Mouse (Mus musculus) limb, embryonic 15.5 days (tissue): ENCODE data around the gene Ckap5. TPM values are rescaled to one million over a fixed set of nuclear protein-coding genes. Genes with fewer than 3 reads are reported as not detected.
"Not testable (repeated sequence)": the region's sequence is repeated elsewhere in the genome, so short reads cannot be mapped to it uniquely, and the experiment has no call there.

ENCODE experiments used
- ATAC-seq: fragments of 200-750 bp; cut with Nextera tagmentation; 2 replicates; pipeline ENCODE4 v1.8.0; 2017; ENCODE audit warnings: low read depth, moderate TSS enrichment; ENCODE audit not compliant: insufficient number of reproducible peaks, low FRiP score, low TSS enrichment
- H3K27ac ChIP-seq: fragments of 300-500 bp; sonication (generic); 2 replicates; pipeline ENCODE4 v1.5.1; 2015; ENCODE audit warnings: moderate library complexity, mild to moderate bottlenecking, inconsistent platforms
- H3K27me3 ChIP-seq: fragments of 300-500 bp; sonication (generic); 2 replicates; pipeline ENCODE4 v1.6.1; 2015; ENCODE audit warnings: inconsistent platforms
- H3K36me3 ChIP-seq: fragments of 300-500 bp; sonication (generic); 2 replicates; pipeline ENCODE4 v1.6.1; 2015; ENCODE audit warnings: inconsistent platforms
- H3K4me1 ChIP-seq: fragments of 300-500 bp; sonication (generic); 2 replicates; pipeline ENCODE4 v1.6.1; 2015; ENCODE audit warnings: inconsistent platforms
- H3K4me2 ChIP-seq: fragments of 300-500 bp; sonication (generic); 2 replicates; pipeline ENCODE4 v1.6.1; 2015; ENCODE audit warnings: mild to moderate bottlenecking, inconsistent platforms
- H3K4me3 ChIP-seq: fragments of 300-500 bp; sonication (generic); 2 replicates; pipeline ENCODE4 v1.5.1; 2015; ENCODE audit warnings: mild to moderate bottlenecking, inconsistent platforms
- H3K9ac ChIP-seq: fragments of 300-500 bp; sonication (generic); 2 replicates; pipeline ENCODE4 v1.6.1; 2015; ENCODE audit warnings: inconsistent platforms
- H3K9me3 ChIP-seq: fragments of 300-500 bp; sonication (generic); 2 replicates; pipeline ENCODE4 v1.6.1; 2016; ENCODE audit warnings: inconsistent platforms
- WGBS: fragments of 180-500 bp; shearing (Covaris S2); methylation state at CpG from one replicate; pipeline ENCODE4 v1.1.7; 2015; 5-methylcytosine and 5-hydroxymethylcytosine counted together
- polyA plus RNA-seq: library from polyadenylated mRNA; unstranded; fragments of >200 nt; fragmentation: Nextera tagmentation; extraction: Ambion mirVana; gene quantifications from 2 replicates; pipeline ENCODE4 v1.2.1, GENCODE M21; 2015

The Ckap5 gene
- polyA plus RNA-seq, 1 experiment from 2014 or later, result 78.4 TPM

DNA sequence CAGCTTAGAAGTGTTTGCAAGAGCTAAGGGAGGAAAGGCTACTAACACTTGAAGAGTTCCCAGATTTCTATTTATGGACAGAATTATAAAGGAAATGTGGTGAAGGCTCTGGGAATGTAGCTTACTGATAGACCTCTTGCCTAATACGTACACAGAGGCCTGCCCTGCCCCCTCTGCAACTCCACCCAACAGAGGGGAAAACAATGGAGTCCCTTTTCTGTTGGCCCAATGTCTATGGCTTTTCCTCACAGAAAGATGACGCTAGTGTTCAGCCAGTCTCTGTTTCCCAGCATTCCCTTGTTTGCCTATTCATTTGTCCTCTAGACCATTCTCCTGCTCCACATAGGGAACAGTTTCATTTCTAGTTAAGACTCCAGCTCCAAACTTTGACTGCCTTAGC is 9.4 kb upstream of the Ckap5 start:
- Histone ChIP-seq H3K27me3 (no peaks in the 10 kb centered on the region), H3K9me3 (no peaks in the 10 kb centered on the region), H3K9ac (no peak overlapping the region), H3K27ac (no peak overlapping the region), H3K4me2 (no peak overlapping the region), H3K36me3 (peaks cover 18% of the 10 kb centered on the region), H3K4me3 (no peak overlapping the region), H3K4me1 (no peaks in the 10 kb centered on the region)
- 35% methylated on average over 2 of the region's 2 CpGs for WGBS
- no peak for ATAC-seq

- Histone ChIP-seq H3K4me3 (peak overlapping the region; percentile 95), H3K9ac (peak overlapping the region; percentile 96), H3K27me3 (no peaks in the 10 kb centered on the region), H3K4me1 (peaks cover 7% of the 10 kb centered on the region; the same call in 1 of the 2 replicates), H3K36me3 (peaks cover 4% of the 10 kb centered on the region; the same call in 1 of the 2 replicates), H3K9me3 (no peaks in the 10 kb centered on the region), H3K4me2 (peak overlapping the region; percentile 68), H3K27ac (peak overlapping the region; percentile 87)
- peak; percentile 21; the same call in 1 of the 2 replicates for ATAC-seq
- under 1% methylated on average over 15 of the region's 15 CpGs for WGBS
Measured at GRCm38 (mm10) chr2:91527147-91527486, 555 bp downstream of the Ckap5 start.

GRCm38 (mm10) chr2:91537588-91538205 is 11.1 kb downstream of the Ckap5 start:
- H3K9me3 ChIP-seq, result no peaks in the 10 kb centered on the region
- no peaks in the 10 kb centered on the region for H3K36me3 ChIP-seq
- H3K4me2 ChIP-seq, result peak overlapping the region; percentile 42
- H3K4me3 ChIP-seq, result peak overlapping the region; percentile 37
- no peaks in the 10 kb centered on the region for H3K27me3 ChIP-seq
- peak; percentile 88 for ATAC-seq
- H3K4me1 ChIP-seq, result peaks cover 6% of the 10 kb centered on the region; the same call in 1 of the 2 replicates
- H3K9ac ChIP-seq, result no peak overlapping the region
- WGBS, result 7% methylated on average over 17 of the region's 17 CpGs
- peak overlapping the region; percentile 47; the same call in 1 of the 2 replicates for H3K27ac ChIP-seq

- Histone ChIP-seq H3K4me3 (no peak overlapping the region), H3K9ac (no peak overlapping the region), H3K4me2 (no peak overlapping the region), H3K36me3 (peaks cover 75% of the 10 kb centered on the region), H3K9me3 (no peaks in the 10 kb centered on the region), H3K27ac (no peak overlapping the region), H3K27me3 (no peaks in the 10 kb centered on the region), H3K4me1 (no peaks in the 10 kb centered on the region)
- no peak for ATAC-seq
- WGBS, result 81% methylated on average over 2 of the region's 2 CpGs
Measured at GRCm38 (mm10) chr2:91568125-91568524, 41.6 kb downstream of the Ckap5 start.

DNA sequence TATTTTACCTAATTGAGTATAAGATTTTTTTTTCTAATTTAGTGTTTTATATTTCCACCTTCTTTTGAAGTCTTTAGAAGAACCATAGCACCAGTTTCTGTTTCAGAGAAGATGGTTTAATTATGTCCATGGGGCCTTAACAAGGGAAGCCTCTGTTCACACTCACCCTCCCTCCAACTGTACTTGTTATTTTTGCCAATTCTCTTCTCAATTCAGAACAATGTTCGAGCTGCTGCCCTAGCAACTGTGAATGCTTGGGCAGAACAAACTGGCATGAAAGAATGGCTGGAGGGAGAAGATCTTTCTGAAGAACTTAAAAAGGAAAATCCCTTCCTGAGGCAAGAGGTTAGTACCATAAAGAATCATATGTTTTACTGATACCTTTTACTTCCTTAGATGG is 54.3 kb downstream of the Ckap5 start:
- H3K4me2 ChIP-seq, result no peak overlapping the region
- H3K4me3 ChIP-seq, result no peak overlapping the region
- no peak overlapping the region for H3K27ac ChIP-seq
- H3K4me1 ChIP-seq, result no peaks in the 10 kb centered on the region
- no peaks in the 10 kb centered on the region for H3K27me3 ChIP-seq
- 91% methylated on average over 1 of the region's 1 CpGs for WGBS
- H3K9ac ChIP-seq, result no peak overlapping the region
- H3K36me3 ChIP-seq, result peaks cover 54% of the 10 kb centered on the region
- no peaks in the 10 kb centered on the region for H3K9me3 ChIP-seq
- ATAC-seq, result no peak

DNA sequence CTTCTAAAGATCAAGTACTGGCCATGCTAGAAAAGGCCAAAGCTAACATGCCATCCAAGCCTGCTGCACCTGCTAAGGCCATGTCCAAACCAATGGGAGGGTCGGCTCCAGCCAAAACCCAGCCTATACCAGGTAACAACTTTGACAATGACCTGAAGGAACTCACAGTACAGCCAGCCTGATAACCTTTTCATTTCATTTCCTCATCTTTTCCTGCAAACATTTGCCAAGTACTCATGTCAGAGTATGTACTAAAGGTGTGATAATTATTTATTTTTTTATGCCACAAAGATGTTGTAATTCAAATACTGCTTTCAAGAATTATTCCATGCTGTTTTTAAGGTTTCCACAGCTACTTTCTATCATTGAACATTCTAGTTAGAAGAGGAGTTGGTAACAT is 59.7 kb downstream of the Ckap5 start:
- H3K9me3 ChIP-seq, result no peaks in the 10 kb centered on the region
- no peak overlapping the region for H3K4me2 ChIP-seq
- H3K4me3 ChIP-seq, result no peak overlapping the region
- H3K9ac ChIP-seq, result no peak overlapping the region
- peaks cover 44% of the 10 kb centered on the region for H3K36me3 ChIP-seq
- ATAC-seq, result no peak
- no peak overlapping the region for H3K27ac ChIP-seq
- no peaks in the 10 kb centered on the region for H3K4me1 ChIP-seq
- no peaks in the 10 kb centered on the region for H3K27me3 ChIP-seq
- WGBS, result 85% methylated on average over 1 of the region's 1 CpGs

DNA sequence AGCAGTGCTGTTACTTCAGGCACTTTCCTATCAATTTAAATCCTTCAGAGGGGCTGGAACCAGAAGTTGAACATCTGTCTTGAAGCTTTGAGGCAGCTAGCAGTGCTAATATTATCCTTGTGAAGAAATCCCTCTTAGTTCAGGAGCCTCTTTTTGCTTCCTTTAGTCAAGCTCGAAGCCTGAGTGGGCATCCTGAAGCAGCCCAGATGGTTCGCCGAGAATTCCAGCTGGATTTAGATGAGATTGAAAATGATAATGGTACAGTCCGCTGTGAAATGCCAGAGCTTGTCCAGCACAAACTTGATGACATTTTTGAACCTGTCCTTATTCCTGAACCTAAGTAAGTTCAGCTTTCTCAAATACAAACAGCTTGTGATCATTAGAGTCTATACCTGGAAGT is 73.9 kb downstream of the Ckap5 start:
- no peaks in the 10 kb centered on the region for H3K9me3 ChIP-seq
- H3K4me2 ChIP-seq, result no peak overlapping the region
- H3K27me3 ChIP-seq, result no peaks in the 10 kb centered on the region
- H3K4me3 ChIP-seq, result no peak overlapping the region
- no peaks in the 10 kb centered on the region for H3K4me1 ChIP-seq
- H3K9ac ChIP-seq, result no peak overlapping the region
- 97% methylated on average over 4 of the region's 4 CpGs for WGBS
- peaks cover 77% of the 10 kb centered on the region for H3K36me3 ChIP-seq
- ATAC-seq, result no peak
- H3K27ac ChIP-seq, result no peak overlapping the region

- 87% methylated on average over 4 of the region's 4 CpGs for WGBS
- Histone ChIP-seq H3K27me3 (no peaks in the 10 kb centered on the region), H3K4me2 (no peak overlapping the region), H3K9me3 (no peaks in the 10 kb centered on the region), H3K36me3 (peaks cover 75% of the 10 kb centered on the region), H3K9ac (no peak overlapping the region), H3K4me1 (no peaks in the 10 kb centered on the region), H3K4me3 (no peak overlapping the region), H3K27ac (no peak overlapping the region)
- no peak for ATAC-seq
Measured at GRCm38 (mm10) chr2:91602389-91602788, 75.8 kb downstream of the Ckap5 start.

DNA sequence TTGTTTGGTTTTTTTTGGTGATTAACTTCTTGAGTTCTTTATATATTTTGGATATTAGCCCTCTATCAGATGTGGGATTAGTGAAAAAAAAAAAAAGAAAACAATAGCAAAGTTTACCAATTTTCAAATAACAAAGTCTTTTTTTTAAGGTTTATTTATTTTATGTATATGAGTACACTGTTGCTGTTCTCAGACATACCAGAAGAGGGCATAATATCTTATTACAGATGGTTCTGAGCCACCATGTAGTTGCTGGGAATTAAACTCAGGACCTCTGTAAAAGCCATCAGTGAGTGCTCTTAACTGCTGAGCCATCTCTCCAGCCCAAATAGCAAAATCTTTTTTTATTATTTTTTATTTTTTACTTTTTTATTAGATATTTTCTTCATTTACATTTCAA is 82.8 kb downstream of the Ckap5 start:
- H3K4me2 ChIP-seq, ATAC-seq, H3K4me3 ChIP-seq, H3K9ac ChIP-seq, H3K27me3 ChIP-seq, H3K9me3 ChIP-seq, H3K27ac ChIP-seq, H3K4me1 ChIP-seq: not testable (repeated sequence)
- peaks cover 64% of the 10 kb centered on the region for H3K36me3 ChIP-seq

- H3K36me3 ChIP-seq, result peaks cover 55% of the 10 kb centered on the region
- H3K27ac ChIP-seq, result no peak overlapping the region
- WGBS, result 93% methylated on average over 5 of the region's 5 CpGs
- H3K9me3 ChIP-seq, result no peaks in the 10 kb centered on the region
- no peak overlapping the region for H3K4me3 ChIP-seq
- H3K4me2 ChIP-seq, result no peak overlapping the region
- H3K9ac ChIP-seq, result no peak overlapping the region
- no peak for ATAC-seq
- H3K27me3 ChIP-seq, result no peaks in the 10 kb centered on the region
- no peaks in the 10 kb centered on the region for H3K4me1 ChIP-seq
Measured at GRCm38 (mm10) chr2:91622356-91622755, 95.8 kb downstream of the Ckap5 start.

DNA sequence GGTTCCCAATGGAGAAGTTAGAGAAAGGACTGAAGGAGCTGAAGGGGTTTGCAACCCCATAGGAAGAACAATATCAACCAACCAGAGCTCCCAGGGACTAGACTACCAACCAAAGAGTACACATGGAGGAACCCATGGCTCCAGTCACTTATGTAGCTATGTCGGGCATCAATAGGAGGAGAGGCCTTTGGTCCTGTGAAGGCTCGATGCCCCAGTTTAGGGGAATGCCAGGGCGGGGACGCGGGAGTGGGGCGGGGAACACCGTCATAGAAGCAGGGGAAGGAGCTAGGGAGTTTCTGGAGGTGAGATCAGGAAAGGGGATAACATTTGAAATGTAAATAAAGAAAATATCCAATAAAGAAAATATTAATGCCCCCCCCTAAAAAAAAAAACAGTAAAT is 96.8 kb downstream of the Ckap5 start:
- not testable (repeated sequence) for ATAC-seq, H3K27ac ChIP-seq, H3K27me3 ChIP-seq, H3K4me1 ChIP-seq, H3K9ac ChIP-seq, H3K9me3 ChIP-seq, H3K4me3 ChIP-seq, H3K4me2 ChIP-seq
- WGBS, result 89% methylated on average over 7 of the region's 7 CpGs
- peaks cover 45% of the 10 kb centered on the region for H3K36me3 ChIP-seq

DNA sequence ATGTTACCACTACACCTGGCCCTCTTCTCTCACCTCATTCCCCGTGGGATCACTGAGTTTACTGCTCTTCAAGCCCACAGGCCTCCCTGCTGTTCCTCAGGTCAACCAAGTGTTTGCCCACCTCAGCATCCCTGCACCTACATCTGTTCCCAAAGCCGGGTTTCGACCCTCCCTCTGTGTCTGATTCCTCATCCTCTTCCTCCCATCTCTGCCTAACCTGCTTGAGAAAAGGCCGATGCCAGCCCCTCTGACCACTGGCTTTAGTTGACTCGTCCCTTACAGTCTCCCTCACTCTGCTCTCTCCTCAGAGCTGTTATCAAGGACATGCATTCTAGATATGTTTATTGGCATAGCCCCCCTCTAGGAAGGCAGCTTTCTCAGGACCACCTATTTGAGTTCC is 100.9 kb downstream of the Ckap5 start:
- Histone ChIP-seq H3K36me3 (peaks cover 5% of the 10 kb centered on the region), H3K9me3 (no peaks in the 10 kb centered on the region), H3K9ac (no peak overlapping the region), H3K27ac (no peak overlapping the region), H3K4me2 (no peak overlapping the region), H3K4me3 (no peak overlapping the region), H3K4me1 (no peaks in the 10 kb centered on the region), H3K27me3 (no peaks in the 10 kb centered on the region)
- no peak for ATAC-seq
- 69% methylated on average over 5 of the region's 5 CpGs for WGBS

- no peaks in the 10 kb centered on the region for H3K4me1 ChIP-seq
- H3K27ac ChIP-seq, result no peak overlapping the region
- no peak overlapping the region for H3K4me3 ChIP-seq
- H3K36me3 ChIP-seq, result peaks cover 3% of the 10 kb centered on the region; the same call in 1 of the 2 replicates
- no peak overlapping the region for H3K9ac ChIP-seq
- ATAC-seq, result no peak
- no peak overlapping the region for H3K4me2 ChIP-seq
- WGBS, result 90% methylated on average over 8 of the region's 8 CpGs
- no peaks in the 10 kb centered on the region for H3K9me3 ChIP-seq
- no peaks in the 10 kb centered on the region for H3K27me3 ChIP-seq
Measured at GRCm38 (mm10) chr2:91628171-91628570, 101.6 kb downstream of the Ckap5 start.
